Mouse (Mus musculus): ENCODE results near the gene Th.
A peak's percentile ranks its signal among the peaks of the same experiment; 100 is the strongest.

Gene Th

GRCm38 (mm10) chr7:142901774-142902173 lies 29.2 kb downstream of the Th start:
- no peak for DNase-seq (ENCODE audit: low read depth)

- no peak for DNase-seq (ENCODE audit: low read depth)
Observed at GRCm38 (mm10) chr7:142899872-142900271, 31.1 kb downstream of the Th start.

GRCm38 (mm10) chr7:142897471-142897870 lies 33.5 kb downstream of the Th start:
- no peak for DNase-seq (ENCODE audit: low read depth)

DNA sequence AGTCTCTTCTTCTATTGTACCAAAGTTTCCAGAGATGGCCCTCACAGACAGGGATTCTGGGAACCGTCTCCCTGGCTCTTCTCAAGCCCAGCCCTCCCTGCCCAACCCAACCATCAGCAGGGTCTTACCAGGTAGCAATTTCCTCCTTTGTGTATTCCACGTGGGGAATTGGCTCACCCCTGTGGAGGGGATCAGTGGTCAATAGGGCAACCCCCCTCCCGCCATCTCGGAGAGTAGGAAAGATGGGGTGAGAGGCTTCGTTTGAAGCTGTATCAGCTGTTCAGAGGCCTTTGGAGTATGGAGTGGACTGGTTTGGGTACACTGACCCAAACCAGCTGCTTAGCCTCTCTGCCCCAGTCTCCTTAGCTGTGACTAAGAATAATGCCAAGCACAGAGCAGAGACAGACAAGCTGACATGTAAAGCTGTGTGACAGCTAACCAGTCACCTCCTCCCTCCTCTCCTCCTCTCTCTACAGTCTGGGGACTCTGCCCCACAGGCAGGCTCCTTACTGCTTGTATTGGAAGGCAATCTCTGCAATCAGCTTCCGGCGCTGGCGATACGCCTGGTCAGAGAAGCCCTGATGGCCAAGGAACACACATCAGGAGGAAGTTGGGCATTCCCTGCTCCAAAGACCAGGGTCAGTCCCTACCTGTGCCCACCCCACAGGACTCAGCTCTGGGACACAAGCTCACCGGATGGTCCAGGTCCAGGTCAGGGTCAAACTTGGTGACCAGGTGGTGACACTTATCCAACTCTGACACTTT lies 34.8 kb downstream of the Th start:
- no peak for DNase-seq (ENCODE audit: low read depth)

GRCm38 (mm10) chr7:142895223-142895840 lies 35.6 kb downstream of the Th start:
- DNase-seq (ENCODE audit: low read depth): no peak

DNA sequence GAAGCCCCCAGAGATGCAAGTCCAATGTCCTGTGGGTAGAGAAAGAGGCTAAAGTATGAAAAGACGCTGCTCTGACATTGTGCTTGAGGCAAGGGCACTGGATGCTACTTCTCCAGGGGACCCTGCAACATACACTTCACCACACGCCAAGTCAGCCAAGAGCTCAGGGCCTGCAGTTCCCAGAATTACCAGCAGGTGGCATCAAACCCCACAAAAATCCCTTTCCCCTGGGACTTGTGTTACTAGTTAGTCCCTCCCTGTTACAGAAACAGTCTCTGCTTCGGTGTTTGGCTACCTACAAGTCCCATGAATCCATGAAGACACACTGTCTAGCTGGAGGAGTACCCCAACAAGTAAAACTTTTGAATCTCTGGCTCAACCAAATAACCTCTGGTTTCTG lies 36.3 kb downstream of the Th start:
- peak; percentile 77 for DNase-seq (ENCODE audit: low read depth)

- no peak for DNase-seq (ENCODE audit: low read depth)
Observed at GRCm38 (mm10) chr7:142893721-142894639, 36.9 kb downstream of the Th start.

DNA sequence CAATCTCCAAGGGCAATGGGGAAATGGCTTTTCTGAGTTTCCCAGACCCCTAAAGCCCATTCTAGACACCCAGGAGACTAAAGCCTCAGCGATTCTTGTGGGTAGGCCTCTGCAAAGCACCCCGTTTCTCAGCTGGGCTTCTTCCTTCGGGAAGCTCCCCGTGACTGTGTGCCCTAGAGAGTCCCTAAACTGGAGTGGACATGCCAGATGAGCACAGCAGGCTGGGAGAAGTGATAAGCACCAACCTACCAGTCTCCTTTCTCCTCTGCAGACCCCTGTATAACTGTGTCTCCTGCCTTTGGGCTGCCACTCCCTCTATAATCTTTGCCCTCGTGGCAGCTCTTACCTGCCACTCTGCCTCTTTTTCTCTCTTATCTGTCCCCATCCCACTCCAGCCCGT lies 37.6 kb downstream of the Th start:
- no peak for DNase-seq (ENCODE audit: low read depth)

DNA sequence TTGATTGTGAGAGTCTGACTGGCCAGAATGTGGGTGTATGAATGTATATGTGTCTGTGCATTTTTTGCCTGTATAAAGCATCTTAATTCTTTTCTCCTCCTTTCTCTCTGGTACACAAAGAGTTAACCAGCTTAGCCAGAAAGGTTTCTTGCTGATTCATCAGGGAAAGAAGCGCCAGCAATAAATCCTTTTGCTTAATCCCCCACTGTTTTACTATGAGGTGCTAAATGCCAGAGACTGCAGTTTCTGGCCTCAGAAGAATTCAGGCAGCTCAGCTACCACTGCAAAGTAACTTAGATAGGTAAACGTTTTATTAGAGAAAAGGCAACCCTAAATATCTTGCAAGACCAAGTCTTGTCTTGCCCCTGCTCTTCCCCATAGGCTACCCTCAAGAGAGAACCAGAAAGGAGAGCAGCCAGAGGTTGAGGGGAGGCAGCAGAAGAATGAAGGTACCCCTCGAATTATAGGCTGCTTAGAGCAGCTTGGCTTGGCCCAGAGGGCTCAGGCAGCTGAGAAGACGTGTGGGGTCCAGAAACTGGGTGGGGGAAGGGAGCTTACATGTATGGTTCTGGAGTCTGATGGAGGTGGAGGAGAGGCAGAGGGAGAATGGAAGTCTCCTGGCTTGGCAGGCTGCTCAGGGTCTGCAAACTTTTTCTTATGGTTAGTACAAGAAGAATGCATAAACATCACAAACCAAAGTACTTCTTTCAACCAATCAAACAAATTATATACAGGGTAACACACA lies 61.3 kb downstream of the Th start:
- no peak for DNase-seq (ENCODE audit: low read depth)

DNA sequence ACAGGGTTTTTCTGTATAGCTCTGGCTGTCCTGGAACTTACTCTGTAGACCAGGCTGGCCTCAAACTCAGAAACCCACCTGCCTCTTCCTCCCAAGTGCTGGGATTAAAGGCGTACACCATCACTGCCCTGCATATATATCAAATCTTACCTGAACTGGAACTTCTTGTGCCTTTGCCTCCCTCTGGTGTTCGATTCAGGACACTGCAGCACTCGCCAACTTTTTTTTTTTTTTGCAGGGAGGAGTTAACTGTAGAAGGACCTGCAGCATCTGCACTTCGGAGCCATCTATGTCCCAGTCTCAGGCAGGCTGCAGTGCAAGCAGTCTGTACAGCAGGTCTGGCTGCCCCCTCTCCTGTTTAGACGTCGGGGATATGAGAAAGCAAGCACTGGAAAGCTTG lies 80.2 kb downstream of the Th start:
- peak; percentile 61 for DNase-seq (ENCODE audit: low read depth)

Measured in 416B (cell line).